Mouse (Mus musculus) embryo, embryonic 11 days (tissue): ENCODE results near the gene Crtap.

Experiments
- DNase-seq: peaks from one replicate; pipeline ENCODE4 v3.0.0-alpha.2; 2015

Gene Crtap

DNA sequence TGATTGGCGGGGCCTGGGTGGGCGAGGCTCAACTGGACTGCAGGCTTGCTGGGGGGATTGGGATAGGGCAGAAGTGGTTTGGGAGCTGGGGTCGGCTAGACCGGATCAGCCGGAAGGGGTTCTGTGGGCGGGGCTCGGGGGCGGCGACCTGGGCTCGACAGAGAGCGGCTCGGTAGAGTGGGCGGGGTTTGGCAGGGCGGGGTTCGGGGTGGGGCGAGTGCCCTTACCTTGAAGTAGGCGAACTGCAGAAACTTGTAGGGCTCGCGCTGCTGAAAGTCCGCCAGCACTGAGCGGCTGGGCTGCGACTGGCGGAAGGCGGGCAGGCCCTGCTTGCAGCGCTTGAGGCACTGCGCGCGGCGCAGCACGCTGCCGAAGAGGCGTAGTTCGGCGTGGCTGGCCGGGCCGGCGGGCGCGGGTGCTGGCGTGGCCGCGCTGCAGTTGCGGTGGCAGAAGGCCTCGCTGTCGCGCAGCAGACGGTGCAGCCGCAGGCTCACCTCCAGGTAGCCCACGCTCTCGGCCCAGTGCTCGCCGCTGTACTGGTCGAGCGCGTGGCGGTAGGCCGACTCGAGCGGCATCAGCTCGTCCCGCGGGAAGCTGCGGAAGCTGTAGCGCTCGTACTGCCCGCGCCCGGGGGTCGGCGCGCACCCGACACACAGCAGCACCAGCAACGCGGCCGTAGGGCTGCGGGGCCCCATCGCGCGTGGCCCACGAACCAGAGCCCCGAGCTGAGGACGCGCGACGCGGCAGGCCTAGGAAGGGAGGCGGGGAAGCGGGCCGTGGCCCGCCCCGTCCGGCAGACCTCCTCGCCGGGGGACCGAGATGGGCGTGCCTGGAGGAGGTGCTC, at the start of gene Crtap:
Gene Crtap, minus strand, starts transcription at position 771 of the 844 bp plus-strand sequence.
- DNase-seq = peak; percentile 77

DNA sequence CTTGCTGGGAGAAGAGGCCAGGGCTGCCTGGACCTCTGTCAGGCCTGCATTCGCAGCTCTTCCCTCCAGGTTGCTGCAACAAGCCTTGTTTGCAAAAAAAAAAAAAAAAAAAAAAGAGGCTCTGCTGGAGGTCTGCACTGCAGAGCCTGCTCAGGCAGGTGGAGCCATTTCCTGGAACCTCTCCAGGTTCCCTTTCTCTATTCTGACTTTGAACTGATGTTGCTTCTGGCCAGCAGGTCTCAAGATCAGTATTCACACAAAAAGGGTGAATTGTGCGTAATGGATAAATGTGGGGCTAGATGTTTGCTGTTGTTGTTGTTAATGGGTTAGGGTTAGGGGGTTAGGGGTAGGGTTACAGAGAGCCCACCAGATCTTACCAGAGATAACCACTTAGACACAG, 45.2 kb upstream of the Crtap start:
- DNase-seq = no peak

DNA sequence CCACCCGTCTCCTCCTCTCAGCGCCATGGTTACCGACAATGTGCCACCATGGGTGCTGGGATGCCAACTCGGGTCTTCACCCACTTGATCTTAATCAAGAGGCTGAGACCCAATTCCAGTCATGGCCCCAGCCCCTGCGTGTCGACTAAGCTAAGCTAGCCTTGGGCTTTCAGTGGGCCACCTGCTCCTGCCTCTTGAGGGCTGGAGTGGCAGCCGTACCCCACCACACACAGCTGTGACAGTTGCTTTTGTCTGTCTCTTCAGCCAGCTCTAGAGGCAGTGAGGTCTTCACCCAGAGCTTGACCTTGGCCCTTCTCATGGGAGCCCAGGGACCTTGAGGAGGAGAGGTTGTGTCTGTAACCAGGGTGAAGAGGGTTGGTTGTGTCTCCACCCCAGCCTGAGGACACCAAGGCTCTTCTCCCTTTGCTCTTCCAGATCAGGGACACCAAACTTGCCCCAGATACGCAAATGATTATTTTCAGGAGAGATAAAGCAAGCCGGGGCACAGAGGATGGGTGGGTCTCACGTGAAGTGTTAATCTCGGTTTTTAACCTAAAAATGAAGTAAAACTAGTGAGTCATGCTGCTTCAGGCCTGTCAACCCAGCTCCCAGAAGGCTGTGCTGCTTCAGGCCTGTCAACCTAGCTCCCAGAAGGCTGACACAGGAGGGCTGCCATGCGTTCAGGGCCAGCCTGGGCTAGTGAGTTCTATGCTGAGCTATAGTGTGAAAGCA, 37.8 kb upstream of the Crtap start:
- DNase-seq = no peak

DNA sequence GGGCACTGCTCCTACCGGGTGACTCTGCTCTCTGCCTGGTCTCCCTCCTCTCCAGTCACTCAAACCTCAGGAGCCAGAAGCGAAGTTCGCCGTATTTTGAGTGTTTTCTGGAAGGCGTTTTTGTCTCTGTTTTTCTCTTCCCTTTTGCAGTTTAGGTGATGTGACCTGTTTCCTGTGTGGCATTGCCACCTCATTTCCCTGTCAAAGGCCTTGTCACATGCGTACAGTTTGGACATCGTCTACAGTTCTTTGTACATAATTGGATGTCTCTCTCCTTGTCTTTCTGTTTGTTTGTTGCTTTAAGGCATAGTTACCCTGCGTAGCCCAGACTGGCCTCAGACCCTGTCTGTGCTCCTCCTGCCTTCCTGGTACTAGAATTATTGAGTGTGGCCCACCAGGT, 37.0 kb upstream of the Crtap start:
- DNase-seq = no peak

DNA sequence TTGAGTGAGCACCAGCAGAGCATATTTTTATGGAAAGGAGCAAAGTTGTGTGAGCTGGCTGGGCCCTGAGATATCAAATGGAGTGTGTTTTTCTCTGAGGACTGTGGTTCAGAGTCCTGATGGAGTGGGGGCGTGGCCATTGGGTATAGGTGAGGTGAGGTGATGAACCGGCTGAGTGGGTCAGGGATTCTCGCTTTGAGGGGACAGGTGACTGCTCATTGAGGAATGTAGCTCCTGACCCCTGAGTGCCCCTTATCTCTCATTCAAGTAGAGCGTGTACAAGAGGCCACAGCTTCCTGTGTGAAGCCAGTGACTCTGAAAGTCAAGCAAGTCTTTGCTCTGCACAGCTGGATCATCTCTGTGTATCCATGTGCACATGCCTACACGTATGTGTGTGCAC, 35.7 kb upstream of the Crtap start:
- DNase-seq = no peak

DNA sequence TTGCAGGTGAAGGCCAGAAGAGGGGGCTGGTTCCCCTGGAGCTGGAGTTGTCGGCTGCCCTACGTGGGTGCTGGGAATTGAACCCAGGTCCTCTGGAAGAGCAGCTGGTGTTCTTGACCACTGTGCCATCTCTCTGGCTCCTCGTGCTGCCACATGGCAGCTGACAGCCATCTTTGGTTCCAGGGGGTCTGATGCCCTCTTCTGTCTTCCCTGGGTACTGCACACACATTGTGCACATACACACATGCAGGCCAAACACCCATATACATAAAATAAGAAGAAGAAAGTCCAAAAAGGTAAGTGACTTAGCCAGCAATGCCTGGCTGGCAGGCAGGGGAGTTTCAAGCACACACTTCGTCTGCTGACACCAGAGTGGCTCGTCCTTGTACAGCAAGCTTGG, 35.1 kb upstream of the Crtap start:
- DNase-seq = no peak

DNA sequence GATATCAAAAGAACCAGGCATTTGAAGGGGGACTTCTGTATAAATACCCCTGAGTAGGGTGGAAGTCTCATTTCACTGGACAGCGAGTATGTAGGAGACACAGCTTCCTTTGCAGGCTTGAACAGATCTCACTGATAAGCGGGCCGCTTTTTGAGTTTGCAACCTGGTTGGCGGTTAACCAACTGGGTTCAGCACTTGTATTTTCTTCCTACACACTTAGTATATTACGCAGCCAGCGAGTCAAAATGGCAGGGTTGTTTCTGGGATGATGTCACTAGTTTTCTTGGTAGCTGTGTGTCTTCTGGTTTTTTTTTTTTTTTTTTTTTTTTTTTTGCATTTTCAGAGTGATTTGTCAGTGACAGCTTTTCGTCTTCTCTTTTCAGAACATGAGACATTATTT, 31.3 kb upstream of the Crtap start:
- DNase-seq = no peak

DNA sequence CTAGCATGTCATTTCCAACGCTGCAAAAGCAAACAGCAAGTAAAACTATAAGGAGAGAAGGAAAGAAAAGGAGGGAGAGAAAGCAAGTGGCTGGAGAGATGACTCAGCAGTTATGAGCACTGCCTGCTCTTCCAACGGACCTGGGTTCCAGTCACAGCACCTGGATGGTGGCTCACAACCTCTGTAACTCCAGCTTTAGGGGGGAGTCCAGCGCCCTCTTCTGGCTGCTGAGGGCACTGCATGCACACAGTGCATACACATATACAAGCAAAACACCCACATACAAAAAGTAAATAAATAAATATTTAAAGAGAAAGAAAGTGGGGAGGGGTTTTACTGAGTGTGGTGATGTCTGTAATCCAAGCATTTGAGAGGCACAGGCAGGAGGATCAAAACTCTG, 30.6 kb upstream of the Crtap start:
- no peak for DNase-seq

DNA sequence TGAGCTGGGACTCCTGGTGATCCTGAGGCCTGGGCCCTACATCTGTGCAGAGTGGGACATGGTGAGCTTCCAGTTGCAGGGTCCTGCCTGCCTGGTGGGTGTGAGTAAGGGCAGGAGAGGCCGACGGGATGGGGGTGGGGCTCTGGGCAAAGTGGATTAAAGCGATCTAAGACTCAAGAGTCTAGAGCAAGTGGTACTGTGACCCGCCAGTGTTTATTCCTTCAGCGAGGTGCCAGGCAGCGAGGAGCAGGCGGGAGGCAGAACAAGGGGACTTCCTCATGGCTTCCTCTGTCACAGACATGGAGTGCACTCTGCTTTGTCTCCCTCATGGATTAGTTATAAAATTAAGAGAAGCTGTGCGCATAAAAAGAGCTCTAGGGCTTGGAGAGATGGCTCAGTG, 30.0 kb upstream of the Crtap start:
- no peak for DNase-seq

DNA sequence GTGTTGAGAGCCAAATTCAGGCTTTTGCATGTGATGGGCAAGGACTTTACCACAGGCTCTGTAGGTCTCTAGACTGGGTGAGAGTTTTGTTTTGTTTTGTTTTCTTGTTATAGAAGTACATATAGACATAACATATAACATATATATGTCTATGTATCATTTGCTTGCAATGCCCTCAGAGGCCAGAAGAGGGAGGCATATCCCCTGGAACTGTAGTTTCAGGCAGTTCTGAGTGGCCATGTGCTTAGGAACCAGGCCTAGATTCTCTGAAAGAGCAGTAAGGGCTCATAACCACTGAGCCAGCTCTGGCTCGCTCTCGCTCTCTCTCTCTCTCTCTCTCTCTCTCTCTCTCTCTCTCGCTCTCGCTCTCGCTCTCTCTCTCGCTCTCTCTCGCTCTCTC, 27.7 kb upstream of the Crtap start:
- peak; percentile 69 for DNase-seq

DNA sequence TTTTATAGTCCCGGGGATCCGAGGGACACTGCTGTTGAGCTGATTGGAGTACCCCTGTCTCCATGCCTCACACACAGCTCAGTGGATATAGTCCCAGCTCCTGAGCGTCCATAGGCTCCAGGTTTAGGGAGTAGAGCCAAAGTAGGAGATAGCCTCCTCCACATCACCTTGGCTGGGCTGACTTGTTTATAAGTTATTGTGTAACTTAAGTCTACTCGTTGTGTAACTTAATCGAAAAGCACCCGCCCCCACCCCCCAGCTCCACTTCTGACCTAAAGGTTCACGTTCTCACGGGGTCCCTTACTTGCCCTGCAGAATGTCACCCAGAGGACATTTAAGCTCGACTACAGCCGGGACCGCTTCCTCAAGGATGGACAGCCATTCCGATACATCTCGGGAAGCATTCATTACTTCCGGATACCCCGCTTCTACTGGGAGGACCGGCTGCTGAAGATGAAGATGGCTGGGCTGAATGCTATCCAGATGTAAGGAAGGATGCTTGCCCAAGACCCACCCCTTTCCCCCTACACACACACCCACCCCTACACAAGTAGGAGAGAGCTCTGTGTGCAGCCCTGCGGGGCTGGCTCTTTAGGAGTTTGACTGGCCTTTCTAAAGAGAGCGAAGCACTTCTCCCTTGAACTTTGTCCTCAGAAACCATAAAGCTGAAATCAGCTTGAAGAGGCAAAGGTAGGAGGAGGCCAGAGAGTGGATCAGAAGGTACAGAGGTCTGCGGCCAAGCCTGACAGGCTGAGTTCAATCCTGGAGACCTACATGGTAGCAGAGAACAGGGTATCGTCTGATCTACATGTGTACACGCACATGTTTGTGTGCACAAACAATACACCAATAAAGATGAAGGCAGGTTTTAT, 26.4 kb upstream of the Crtap start:
- DNase-seq = no peak

DNA sequence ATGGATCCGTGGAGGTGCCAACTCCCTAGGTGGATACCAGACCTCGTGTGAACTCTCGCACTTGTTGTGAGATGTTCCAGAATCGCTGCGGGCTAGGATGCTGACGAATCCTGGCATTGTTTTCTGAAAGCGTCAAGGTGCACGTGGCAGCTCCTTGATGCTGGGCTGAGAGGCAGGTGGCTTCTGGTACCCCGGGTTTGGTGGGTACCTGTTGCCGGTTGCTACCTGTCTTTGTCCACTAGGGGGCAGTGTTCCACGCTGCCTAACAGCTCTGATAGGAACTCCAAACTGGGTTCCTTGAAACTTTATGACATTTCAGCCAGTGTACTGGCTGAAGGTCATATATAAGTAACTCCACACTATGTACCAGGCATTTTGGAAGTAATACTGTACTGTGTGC, 25.2 kb upstream of the Crtap start:
- peak; percentile 89 for DNase-seq

DNA sequence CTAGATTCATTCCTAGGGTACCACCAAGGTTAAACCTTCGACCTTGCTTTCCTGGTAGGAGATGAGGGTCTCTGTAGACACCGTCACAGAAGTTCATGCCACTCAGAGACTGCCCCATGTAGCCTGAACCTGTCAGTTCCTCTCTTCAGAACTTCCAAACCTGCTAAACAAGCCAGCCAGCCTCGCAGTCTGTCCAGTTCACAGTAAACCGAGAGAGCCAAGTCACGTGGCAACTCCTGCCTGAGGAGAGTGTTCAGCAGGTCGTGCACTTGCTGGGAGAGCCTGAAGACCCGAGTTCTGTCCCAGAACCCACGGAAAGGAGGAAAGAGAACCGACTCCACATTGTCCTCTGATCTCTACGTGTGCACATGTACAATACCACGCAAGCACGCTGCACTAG, 23.4 kb upstream of the Crtap start:
- no peak for DNase-seq

DNA sequence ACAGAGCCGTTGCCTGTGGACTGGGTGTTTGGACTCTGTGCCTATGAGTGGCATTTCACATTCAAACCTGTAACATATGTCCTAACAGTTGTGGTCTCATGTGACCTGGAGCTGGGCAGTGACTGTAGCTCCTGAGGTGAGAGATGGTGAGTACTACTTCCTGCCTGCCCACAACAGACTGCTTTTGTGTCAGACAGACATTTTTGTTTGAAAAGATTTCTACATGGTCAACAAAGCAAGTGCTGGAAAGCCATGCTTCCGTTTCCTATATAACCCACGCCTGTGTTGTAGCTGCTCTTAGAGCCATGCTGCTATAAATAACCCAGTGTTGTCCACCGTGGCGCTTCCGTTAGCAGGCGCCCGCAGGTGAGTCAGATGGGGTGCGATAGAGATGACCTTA, 21.9 kb upstream of the Crtap start:
- no peak for DNase-seq

DNA sequence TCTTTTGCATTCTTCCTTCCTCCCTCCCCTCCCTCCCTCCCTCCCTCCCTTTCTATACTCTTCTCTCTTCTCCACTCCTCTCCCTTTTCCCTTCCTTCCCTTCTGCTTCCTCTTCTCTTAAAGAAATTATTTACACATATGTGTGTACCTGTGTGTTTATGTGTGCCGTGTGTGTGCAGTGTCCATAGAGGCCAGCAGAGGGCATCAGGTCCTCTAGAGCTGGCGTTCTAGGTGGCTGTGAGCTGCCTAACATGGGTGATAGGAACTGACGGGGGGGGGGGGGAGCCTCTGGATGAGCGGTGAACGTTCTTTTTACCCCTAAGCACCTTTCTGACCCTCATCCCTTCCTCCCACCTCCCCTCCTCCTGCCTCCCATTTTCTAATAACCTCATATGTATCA, 20.8 kb upstream of the Crtap start:
- no peak for DNase-seq

DNA sequence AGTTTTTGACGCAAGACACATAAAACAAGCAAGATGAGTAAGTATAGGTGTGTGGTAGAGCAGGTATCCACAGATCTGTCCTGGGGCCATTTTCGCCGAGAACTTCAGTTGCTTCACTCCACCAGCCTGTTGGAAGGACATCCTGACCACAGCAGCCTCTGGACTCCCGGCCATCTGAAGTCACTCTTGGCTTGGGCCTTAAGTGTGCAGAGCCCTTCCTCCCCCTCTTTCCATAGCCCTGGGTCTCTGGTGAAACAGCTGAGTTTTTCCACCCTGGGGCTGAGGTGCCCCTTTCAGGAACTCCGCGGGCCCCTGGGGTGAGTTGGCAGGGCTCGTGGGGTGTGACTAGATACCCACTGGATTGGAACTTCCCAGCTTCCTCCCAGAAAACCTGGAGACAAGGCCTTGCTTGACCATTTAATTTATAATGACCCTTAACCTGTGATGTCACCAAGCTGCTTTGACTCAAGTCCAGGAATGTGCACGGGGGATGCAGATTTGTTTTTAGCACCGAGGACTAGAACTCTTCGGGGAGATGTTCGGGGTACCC, 19.9 kb upstream of the Crtap start:
- DNase-seq = no peak

DNA sequence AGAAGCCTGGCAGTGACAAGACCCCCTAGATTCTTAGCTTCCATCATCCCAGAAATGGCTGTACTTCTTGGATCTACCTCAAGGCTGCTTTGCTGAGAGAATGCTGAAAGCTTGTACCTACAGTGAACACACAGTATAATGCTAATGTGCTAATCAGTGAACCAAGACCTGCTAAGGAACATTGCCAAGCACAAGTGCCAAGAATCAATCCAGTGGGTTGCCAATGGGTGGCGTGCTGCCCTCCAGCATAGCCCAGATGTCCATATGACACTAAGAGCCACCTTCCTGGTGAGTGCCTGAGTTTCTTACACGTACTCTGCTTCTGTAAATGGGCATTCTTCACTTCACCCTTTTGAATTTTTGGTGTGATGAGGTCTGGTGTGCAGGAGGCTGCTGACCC, 17.2 kb upstream of the Crtap start:
- DNase-seq = no peak

DNA sequence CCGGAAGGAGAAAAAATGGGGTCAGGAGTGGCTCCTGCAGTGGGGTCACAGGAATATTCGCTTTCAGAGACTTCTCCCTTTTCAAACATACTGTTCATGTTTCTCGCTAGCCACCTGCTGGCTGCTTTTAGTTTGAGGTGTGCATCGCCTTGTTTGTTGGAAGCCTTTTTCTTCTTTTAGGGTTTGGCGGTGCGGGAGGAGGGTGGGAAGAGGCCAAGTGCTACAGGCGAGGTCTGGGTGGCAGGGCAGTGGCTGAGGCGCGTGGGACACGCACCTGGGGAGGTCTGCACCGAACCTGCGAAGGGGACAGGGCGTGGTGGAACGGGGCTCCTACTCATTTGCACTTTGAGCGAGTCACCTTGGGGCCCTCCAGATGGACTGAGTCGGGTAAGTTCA, 11.2 kb upstream of the Crtap start:
- peak; percentile 71 for DNase-seq

DNA sequence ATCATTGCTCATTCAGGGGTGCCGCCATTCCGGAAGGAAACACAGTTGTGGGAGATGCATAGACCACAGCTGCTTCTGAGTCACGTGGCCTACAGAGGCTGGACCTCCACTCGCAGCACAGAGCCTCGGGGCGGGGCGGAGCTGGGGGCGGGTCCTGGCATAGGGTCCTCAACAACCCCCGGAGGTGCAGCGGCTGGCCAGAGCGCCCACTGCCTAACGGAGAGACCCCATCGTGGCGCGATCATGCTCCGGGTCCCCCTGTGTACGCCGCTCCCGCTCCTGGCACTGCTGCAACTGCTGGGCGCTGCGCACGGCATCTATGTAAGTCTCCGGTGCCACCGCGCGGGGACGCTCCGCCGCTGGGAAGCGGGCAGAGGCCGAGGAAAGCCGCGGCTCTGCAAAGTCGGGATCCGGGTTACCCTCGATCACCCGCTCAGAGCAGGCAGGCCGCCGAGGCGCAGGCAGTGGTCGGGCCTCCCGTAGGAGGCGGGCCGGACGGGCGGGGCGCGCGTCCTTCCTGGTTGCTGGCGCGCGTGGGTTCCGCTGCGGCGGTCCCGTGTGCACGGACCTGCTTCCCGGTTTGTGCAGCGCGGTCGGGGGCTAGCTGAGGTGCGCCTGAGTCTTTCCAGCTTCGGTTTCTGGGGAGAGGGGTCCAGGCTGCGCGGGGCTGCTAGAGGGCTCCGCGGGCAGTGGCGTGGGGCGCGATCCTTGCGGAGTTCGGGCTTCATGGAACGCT, 10.6 kb upstream of the Crtap start, which contains the start of the genes Glb1 and Tmppe:
Gene Glb1, plus strand, starts transcription at position 128 of the 736 bp plus-strand sequence.
Gene Tmppe, plus strand, starts transcription at position 157 of the 736 bp plus-strand sequence.
- DNase-seq = peak; percentile 93

DNA sequence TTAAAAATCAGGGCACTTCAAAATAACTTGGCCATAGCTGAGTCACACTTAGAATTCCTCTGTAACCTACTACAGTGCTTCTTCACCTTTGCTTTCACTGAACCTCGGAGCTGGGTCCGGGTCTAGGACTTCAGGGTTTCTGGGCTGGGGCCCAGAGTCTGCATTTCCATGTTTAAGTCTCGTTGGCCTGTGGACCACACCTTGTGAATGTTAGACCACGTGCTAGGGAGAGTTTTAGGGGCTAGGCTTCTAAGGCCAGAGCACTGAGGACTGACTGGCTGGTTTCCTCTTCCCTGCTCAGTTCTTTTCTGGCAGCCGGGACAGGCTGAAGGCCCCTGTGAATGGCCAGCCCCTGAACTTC, 10.1 kb upstream of the Crtap start:
- DNase-seq = no peak

DNA sequence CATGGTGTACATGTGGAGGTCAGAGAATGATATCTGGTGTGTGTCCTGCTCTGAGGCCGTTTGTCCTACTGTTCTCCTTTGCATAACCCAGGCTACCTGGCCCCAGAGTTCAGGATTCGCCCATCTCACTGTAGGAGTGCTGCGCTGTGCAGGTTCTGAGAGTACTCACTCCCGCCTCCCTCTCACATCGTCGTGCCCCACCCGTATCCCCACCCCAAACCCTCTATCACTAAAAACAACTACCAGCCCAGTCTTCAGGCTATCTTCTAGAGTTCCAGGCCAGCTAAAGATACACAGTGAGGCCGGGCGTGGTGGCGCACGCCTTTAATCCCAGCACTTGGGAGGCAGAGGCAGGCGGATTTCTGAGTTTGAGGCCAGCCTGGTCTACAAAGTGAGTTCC, 9.2 kb upstream of the Crtap start:
- DNase-seq = no peak

DNA sequence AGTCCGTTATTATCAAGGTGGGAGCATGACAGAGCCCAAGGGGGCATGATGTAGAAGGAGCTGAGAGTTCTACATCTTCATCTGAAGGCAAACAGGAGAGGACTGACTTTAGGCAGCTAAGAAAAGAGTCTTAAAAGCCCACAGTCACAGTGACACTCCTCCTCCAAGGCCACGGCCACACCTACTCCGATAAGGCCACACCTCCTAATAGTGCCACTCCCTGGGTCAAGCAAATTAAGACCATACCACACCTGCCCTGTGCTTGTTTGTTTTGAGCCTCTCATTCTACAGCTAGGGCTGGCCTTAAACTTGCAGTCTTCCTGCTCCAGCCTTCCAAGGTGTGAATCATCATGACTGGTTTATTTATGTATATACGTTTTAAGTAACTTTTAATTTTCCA, 4.8 kb upstream of the Crtap start:
- no peak for DNase-seq
